Mouse (Mus musculus): ENCODE measurements at regions not wholly inside any gene's neighbourhood (a gene's known extent, or its start where the extent isn't known, plus 50 kb on each side); places are given as distances from the start of the nearest gene placed in this dataset.

DNA sequence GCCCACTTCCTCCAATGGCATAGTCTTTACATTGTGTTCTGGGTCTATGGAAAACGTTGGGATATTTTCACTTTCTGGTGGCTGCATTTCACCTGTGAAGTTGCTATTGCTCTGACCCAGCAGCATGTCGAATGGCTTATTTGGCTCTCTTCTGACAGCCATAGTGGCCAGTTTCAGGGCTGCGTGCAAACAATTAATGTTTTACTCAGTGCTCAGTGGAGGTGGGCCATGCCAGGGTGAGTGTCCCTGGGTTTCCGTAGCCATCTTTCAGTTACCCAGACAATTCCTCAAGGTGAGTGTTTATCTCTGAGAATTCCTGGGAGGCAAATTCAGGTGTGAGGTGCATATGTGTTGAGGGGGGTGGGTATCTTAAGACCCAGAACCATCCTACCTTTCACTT is 329.2 kb upstream of the Gm10131 start:
- H3K27me3 ChIP-seq (ENCODE audit: control insufficient read depth, insufficient read depth, insufficient read length) = no peaks in the 10 kb centered on the region
- no peaks in the 10 kb centered on the region for H3K79me2 ChIP-seq (ENCODE audit: control insufficient read depth, insufficient read depth)
- H3ac ChIP-seq (ENCODE audit: control insufficient read depth, insufficient read length, low read depth) = no peak overlapping the region
- H3K4me3 ChIP-seq (ENCODE audit: insufficient read depth, poor library complexity, severe bottlenecking) = no peak overlapping the region
- H3K79me3 ChIP-seq (ENCODE audit: low read depth) = no peaks in the 10 kb centered on the region
- H3K36me3 ChIP-seq (ENCODE audit: control insufficient read depth, insufficient read depth) = no peaks in the 10 kb centered on the region
- no peak for TF ChIP-seq USF1 (IDR thresholded peaks at IDR 0.05; ENCODE audit: low read depth)
- no peak for TF ChIP-seq MAX (IDR thresholded peaks at IDR 0.05)
- TF ChIP-seq CTCF (IDR thresholded peaks at IDR 0.05; ENCODE audit: control insufficient read depth, insufficient read depth, insufficient read length) = no peak
- no peak for TF ChIP-seq MYOD1 (IDR thresholded peaks at IDR 0.05; ENCODE audit: control insufficient read depth, insufficient read length, low read depth)
- no peak for TF ChIP-seq MYOG (IDR thresholded peaks at IDR 0.05; ENCODE audit: control insufficient read depth, extremely low read depth, insufficient read length)
- no peak for TF ChIP-seq FOSL1 (IDR thresholded peaks at IDR 0.05; ENCODE audit: insufficient read depth, low read length, poor library complexity, severe bottlenecking)
- no peak for TF ChIP-seq CEBPB (IDR thresholded peaks at IDR 0.05; ENCODE audit: low read depth)

GRCm38 (mm10) chr8:34438771-34439170 is 327.2 kb upstream of the Gm10131 start:
- no peaks in the 10 kb centered on the region for H3K27me3 ChIP-seq (ENCODE audit: control insufficient read depth, insufficient read depth, insufficient read length)
- H3K79me2 ChIP-seq (ENCODE audit: control insufficient read depth, insufficient read depth) = no peaks in the 10 kb centered on the region
- no peak for TF ChIP-seq USF1 (IDR thresholded peaks at IDR 0.05; ENCODE audit: low read depth)
- TF ChIP-seq CTCF (IDR thresholded peaks at IDR 0.05; ENCODE audit: control insufficient read depth, insufficient read depth, insufficient read length) = no peak
- no peak for TF ChIP-seq CEBPB (IDR thresholded peaks at IDR 0.05; ENCODE audit: low read depth)
- TF ChIP-seq FOSL1 (IDR thresholded peaks at IDR 0.05; ENCODE audit: insufficient read depth, low read length, poor library complexity, severe bottlenecking) = no peak
- TF ChIP-seq MAX (IDR thresholded peaks at IDR 0.05) = no peak
- TF ChIP-seq MYOD1 (IDR thresholded peaks at IDR 0.05; ENCODE audit: control insufficient read depth, insufficient read length, low read depth) = no peak
- TF ChIP-seq MYOG (IDR thresholded peaks at IDR 0.05; ENCODE audit: control insufficient read depth, extremely low read depth, insufficient read length) = no peak
- H3ac ChIP-seq (ENCODE audit: control insufficient read depth, insufficient read length, low read depth) = no peak overlapping the region
- no peak overlapping the region for H3K4me3 ChIP-seq (ENCODE audit: insufficient read depth, poor library complexity, severe bottlenecking)
- no peaks in the 10 kb centered on the region for H3K79me3 ChIP-seq (ENCODE audit: low read depth)
- H3K36me3 ChIP-seq (ENCODE audit: control insufficient read depth, insufficient read depth) = no peaks in the 10 kb centered on the region

- TF ChIP-seq USF1 (IDR thresholded peaks at IDR 0.05; ENCODE audit: low read depth) (no peak), MYOD1 (IDR thresholded peaks at IDR 0.05; ENCODE audit: control insufficient read depth, insufficient read length, low read depth) (no peak), MAX (IDR thresholded peaks at IDR 0.05) (no peak), MYOG (IDR thresholded peaks at IDR 0.05; ENCODE audit: control insufficient read depth, extremely low read depth, insufficient read length) (no peak), CEBPB (IDR thresholded peaks at IDR 0.05; ENCODE audit: low read depth) (no peak), FOSL1 (IDR thresholded peaks at IDR 0.05; ENCODE audit: insufficient read depth, low read length, poor library complexity, severe bottlenecking) (no peak), CTCF (IDR thresholded peaks at IDR 0.05; ENCODE audit: control insufficient read depth, insufficient read depth, insufficient read length) (no peak)
- no peaks in the 10 kb centered on the region for H3K36me3 ChIP-seq (ENCODE audit: control insufficient read depth, insufficient read depth)
- H3K79me3 ChIP-seq (ENCODE audit: low read depth) = no peaks in the 10 kb centered on the region
These were observed 320.4 kb upstream of the Gm10131 start for GRCm38 (mm10) chr8:34431985-34432384.

GRCm38 (mm10) chr8:34429231-34429630 is 317.7 kb upstream of the Gm10131 start:
- Histone ChIP-seq H3K4me3 (ENCODE audit: insufficient read depth, poor library complexity, severe bottlenecking) (no peak overlapping the region), H3K27me3 (ENCODE audit: control insufficient read depth, insufficient read depth, insufficient read length) (no peaks in the 10 kb centered on the region), H3K79me2 (ENCODE audit: control insufficient read depth, insufficient read depth) (no peaks in the 10 kb centered on the region), H3ac (ENCODE audit: control insufficient read depth, insufficient read length, low read depth) (no peak overlapping the region), H3K79me3 (ENCODE audit: low read depth) (no peaks in the 10 kb centered on the region), H3K36me3 (ENCODE audit: control insufficient read depth, insufficient read depth) (no peaks in the 10 kb centered on the region)
- TF ChIP-seq CEBPB (IDR thresholded peaks at IDR 0.05; ENCODE audit: low read depth) (no peak), USF1 (IDR thresholded peaks at IDR 0.05; ENCODE audit: low read depth) (no peak), FOSL1 (IDR thresholded peaks at IDR 0.05; ENCODE audit: insufficient read depth, low read length, poor library complexity, severe bottlenecking) (no peak), MYOG (IDR thresholded peaks at IDR 0.05; ENCODE audit: control insufficient read depth, extremely low read depth, insufficient read length) (no peak), MYOD1 (IDR thresholded peaks at IDR 0.05; ENCODE audit: control insufficient read depth, insufficient read length, low read depth) (no peak), CTCF (IDR thresholded peaks at IDR 0.05; ENCODE audit: control insufficient read depth, insufficient read depth, insufficient read length) (no peak)

More at GRCm38 (mm10) chr8:34431985-34432384, 320.4 kb upstream of the Gm10131 start:
- Histone ChIP-seq H3K27me3 (ENCODE audit: control insufficient read depth, insufficient read depth, insufficient read length) (no peaks in the 10 kb centered on the region), H3ac (ENCODE audit: control insufficient read depth, insufficient read length, low read depth) (no peak overlapping the region), H3K4me3 (ENCODE audit: insufficient read depth, poor library complexity, severe bottlenecking) (no peak overlapping the region), H3K79me2 (ENCODE audit: control insufficient read depth, insufficient read depth) (no peaks in the 10 kb centered on the region)

GRCm38 (mm10) chr8:34401571-34401970 is 290.0 kb upstream of the Gm10131 start:
- TF ChIP-seq CEBPB (IDR thresholded peaks at IDR 0.05; ENCODE audit: low read depth) = no peak
- no peaks in the 10 kb centered on the region for H3K79me2 ChIP-seq (ENCODE audit: control insufficient read depth, insufficient read depth)
- H3K4me3 ChIP-seq (ENCODE audit: insufficient read depth, poor library complexity, severe bottlenecking) = no peak overlapping the region

More at GRCm38 (mm10) chr8:34401571-34401970, 290.0 kb upstream of the Gm10131 start:
- Histone ChIP-seq H3K27me3 (ENCODE audit: control insufficient read depth, insufficient read depth, insufficient read length) (no peaks in the 10 kb centered on the region), H3K79me3 (ENCODE audit: low read depth) (no peaks in the 10 kb centered on the region), H3ac (ENCODE audit: control insufficient read depth, insufficient read length, low read depth) (no peak overlapping the region), H3K36me3 (ENCODE audit: control insufficient read depth, insufficient read depth) (no peaks in the 10 kb centered on the region)

Measured in C2C12 (cell line).